Mouse (Mus musculus) spleen, adult 2 months (tissue): ENCODE data around the gene N4bp2l2. TPM values are rescaled to one million over a fixed set of nuclear protein-coding genes. Genes with fewer than 3 reads are reported as not detected.

Experiments used
- DNase-seq, 2 experiments: peaks; one replicate each; pipeline versions ENCODE4 v3.0.0 to v3.0.0-alpha.2; 2012 to 2021; ENCODE audit warnings: low spot score in 2 of 2, low read depth in 1 of 2
- H3K27ac ChIP-seq: fragments of 200-500 bp; 2 replicates; pipeline ENCODE4 v1.5.1; 2012; ENCODE audit warnings: low read length, inconsistent platforms; ENCODE audit not compliant: insufficient read depth
- H3K27me3 ChIP-seq: fragments of 200-500 bp; 2 replicates; pipeline ENCODE4 v1.6.1; 2012; ENCODE audit warnings: mild to moderate bottlenecking, moderate library complexity, low read length, inconsistent platforms; ENCODE audit not compliant: control insufficient read depth, insufficient read depth
- H3K36me3 ChIP-seq: fragments of 200-500 bp; 2 replicates; pipeline ENCODE4 v1.6.1; 2012; ENCODE audit warnings: mild to moderate bottlenecking, low read length, inconsistent platforms; ENCODE audit not compliant: control insufficient read depth, insufficient read depth
- H3K4me1 ChIP-seq: fragments of 200-500 bp; 2 replicates; pipeline ENCODE4 v1.6.1; 2011; ENCODE audit warnings: inconsistent platforms; ENCODE audit not compliant: control insufficient read depth, insufficient read depth, insufficient read length
- H3K4me3 ChIP-seq: fragments of 200-500 bp; 2 replicates; pipeline ENCODE4 v1.5.1; 2011; ENCODE audit warnings: mild to moderate bottlenecking, inconsistent platforms; ENCODE audit not compliant: insufficient read depth, insufficient read length; ENCODE audit errors: extremely low read depth
- CTCF ChIP-seq: fragments of 200-500 bp; IDR thresholded peaks from 2 replicates; pipeline ENCODE4 v1.5.1; 2011; ENCODE audit warnings: mild to moderate bottlenecking, inconsistent platforms; ENCODE audit not compliant: insufficient read depth, insufficient read length, insufficient replicate concordance; ENCODE audit errors: extremely low read depth
- POLR2A ChIP-seq: fragments of 200-500 bp; IDR thresholded peaks from 2 replicates; pipeline ENCODE4 v1.6.1; 2011; ENCODE audit warnings: low read depth, low read length, inconsistent platforms
- WGBS: fragments of 180-500 bp; shearing (Covaris S2); methylation state at CpG from one replicate; pipeline ENCODE4 v1.1.7; 2018; 5-methylcytosine and 5-hydroxymethylcytosine counted together
- polyA plus RNA-seq: library from polyadenylated mRNA; depleted of rRNA; stranded (reverse); fragments of >200 nt; gene quantifications from 2 replicates; pipeline ENCODE4 v1.2.3, GENCODE M21; 2012

Gene N4bp2l2
- polyA plus RNA-seq, 1 experiment = 4.4 TPM

GRCm38 (mm10) chr5:150592186-150592903 is 73.6 kb downstream of the N4bp2l2 start:
- TF ChIP-seq POLR2A = no peak
- no peak for TF ChIP-seq CTCF
- Histone ChIP-seq H3K36me3 (no peaks in the 10 kb centered on the region), H3K27me3 (no peaks in the 10 kb centered on the region), H3K27ac (peak overlapping the region; percentile 75), H3K4me1 (peaks cover 11% of the 10 kb centered on the region; the same call in 1 of the 2 replicates), H3K4me3 (peak overlapping the region; percentile 64)
- 36% methylated on average over 13 of the region's 13 CpGs for WGBS
- no peak for DNase-seq

GRCm38 (mm10) chr5:150589945-150590344 is 76.0 kb downstream of the N4bp2l2 start:
- DNase-seq = no peak
- TF ChIP-seq CTCF (no peak), POLR2A (no peak)
- H3K27ac ChIP-seq = no peak overlapping the region
- no peaks in the 10 kb centered on the region for H3K36me3 ChIP-seq
- no peak overlapping the region for H3K4me3 ChIP-seq
- peaks cover 6% of the 10 kb centered on the region; the same call in 1 of the 2 replicates for H3K4me1 ChIP-seq
- H3K27me3 ChIP-seq = no peaks in the 10 kb centered on the region
- WGBS = 64% methylated on average over 2 of the region's 2 CpGs

GRCm38 (mm10) chr5:150584337-150584729 is 81.7 kb downstream of the N4bp2l2 start:
- no peak for DNase-seq
- H3K36me3 ChIP-seq = no peaks in the 10 kb centered on the region
- H3K4me1 ChIP-seq = no peaks in the 10 kb centered on the region
- no peak overlapping the region for H3K27ac ChIP-seq
- 74% methylated on average over 6 of the region's 6 CpGs for WGBS
- no peak overlapping the region for H3K4me3 ChIP-seq
- TF ChIP-seq POLR2A = no peak
- TF ChIP-seq CTCF = no peak
- H3K27me3 ChIP-seq = no peaks in the 10 kb centered on the region

GRCm38 (mm10) chr5:150583622-150584336 is 82.2 kb downstream of the N4bp2l2 start:
- Histone ChIP-seq H3K36me3 (no peaks in the 10 kb centered on the region), H3K4me1 (no peaks in the 10 kb centered on the region), H3K27me3 (no peaks in the 10 kb centered on the region), H3K27ac (no peak overlapping the region), H3K4me3 (no peak overlapping the region)
- 64% methylated on average over 5 of the region's 5 CpGs for WGBS
- no peak for DNase-seq
- no peak for TF ChIP-seq CTCF
- TF ChIP-seq POLR2A = no peak

GRCm38 (mm10) chr5:150583181-150583580 is 82.8 kb downstream of the N4bp2l2 start:
- Histone ChIP-seq H3K27ac (no peak overlapping the region), H3K36me3 (no peaks in the 10 kb centered on the region), H3K4me1 (no peaks in the 10 kb centered on the region), H3K4me3 (no peak overlapping the region), H3K27me3 (no peaks in the 10 kb centered on the region)
- no peak for DNase-seq
- WGBS = 83% methylated on average over 5 of the region's 5 CpGs
- TF ChIP-seq POLR2A (no peak), CTCF (no peak)

GRCm38 (mm10) chr5:150581180-150581579 is 84.8 kb downstream of the N4bp2l2 start:
- no peak overlapping the region for H3K4me3 ChIP-seq
- H3K27ac ChIP-seq = no peak overlapping the region
- no peaks in the 10 kb centered on the region for H3K27me3 ChIP-seq
- no peaks in the 10 kb centered on the region for H3K4me1 ChIP-seq
- H3K36me3 ChIP-seq = no peaks in the 10 kb centered on the region
- TF ChIP-seq CTCF (no peak), POLR2A (no peak)
- WGBS = 84% methylated on average over 6 of the region's 6 CpGs
- no peak for DNase-seq
